ENCODE assay signal across 8 mouse cellular contexts in genomic region chr15:41162793-41163192, GRCm38 (mm10).
DNase-seq lines count a peak whose midpoint lies in the region; ATAC-seq and TF ChIP-seq lines count a peak whose summit lies in the region.
"Had no signal": no experiment of that assay in that cellular context is flagged by ENCODE, and none has a peak within 500 bp of the region (broad histone marks: within the 10 kb centered on the region; RNA-seq: fewer than 3 reads in every experiment).

No protein-coding gene starts in this region.

- H3K27me3 ChIP-seq in kidney, embryonic 16.5 days (ENCODE audit: insufficient read depth, low read length) = no peaks in the 10 kb centered on the region
- H3K27me3 ChIP-seq in liver, postnatal 0 days (ENCODE audit: insufficient read depth, low read length) = no peaks in the 10 kb centered on the region
- H3K27me3 ChIP-seq: limb, embryonic 15.5 days had no signal

- 4% methylated on average over 8 of the region's 8 CpGs for WGBS in kidney, embryonic 16.5 days
- WGBS in liver, postnatal 0 days (ENCODE audit: insufficient replicate concordance) = 3% methylated on average over 8 of the region's 8 CpGs

- peak; percentile 76 for TF ChIP-seq CTCF in liver, postnatal 0 days (IDR thresholded peaks at IDR 0.05; ENCODE audit: low read depth)

- no peak overlapping the region for H3K27ac ChIP-seq in kidney, embryonic 16.5 days (ENCODE audit: low read length)
- H3K27ac ChIP-seq in liver, postnatal 0 days (ENCODE audit: low read depth) = no peak overlapping the region
- H3K27ac ChIP-seq: limb, embryonic 15.5 days had no signal

- H3K4me2 ChIP-seq in kidney, embryonic 16.5 days (replicated peaks; ENCODE audit: low read depth, low read length) = peak overlapping the region; percentile 37; the same call in 1 of the 2 replicates
- peak overlapping the region; percentile 2; the same call in 1 of the 2 replicates for H3K4me2 ChIP-seq in liver, postnatal 0 days (ENCODE audit: low read depth, low read length)
- H3K4me2 ChIP-seq: limb, embryonic 15.5 days had no signal

- DNase-seq in 416B (ENCODE audit: low read depth) = peak; percentile 83
- peak; percentile 55 for DNase-seq in CD4-positive, CD25-positive, alpha-beta regulatory T cell, adult 2 months (ENCODE audit: low read depth, low spot score)
- peak; percentile 44 for DNase-seq in cerebellum, adult 8-10 months
- DNase-seq in forelimb bud, embryonic 11.5 days (ENCODE audit: low read depth, low spot score) = peak; percentile 53
- peak; percentile 29 for DNase-seq in liver, postnatal 0 days

- H3K36me3 ChIP-seq in kidney, embryonic 16.5 days (ENCODE audit: insufficient read depth, low read length) = no peaks in the 10 kb centered on the region
- H3K36me3 ChIP-seq in liver, postnatal 0 days (replicated peaks; ENCODE audit: insufficient read depth, low read length) = no peaks in the 10 kb centered on the region
- H3K36me3 ChIP-seq: limb, embryonic 15.5 days had no signal

- H3K4me3 ChIP-seq in kidney, embryonic 16.5 days (ENCODE audit: low read length) = no peak overlapping the region
- no peak overlapping the region for H3K4me3 ChIP-seq in liver, postnatal 0 days (ENCODE audit: low read depth, low read length)
- H3K4me3 ChIP-seq: limb, embryonic 15.5 days had no signal

- H3K4me1 ChIP-seq in kidney, embryonic 16.5 days (ENCODE audit: insufficient read depth, low read length) = peaks cover 7% of the 10 kb centered on the region; the same call in 1 of the 2 replicates
- H3K4me1 ChIP-seq in liver, postnatal 0 days (ENCODE audit: insufficient read depth) = 0 out of 2 replicates have a peak, but pooled peaks cover 2% of the 10 kb centered on the region

- no peak overlapping the region for H3K9ac ChIP-seq in kidney, embryonic 16.5 days (replicated peaks; ENCODE audit: low read length)
- no peak overlapping the region for H3K9ac ChIP-seq in liver, postnatal 0 days (replicated peaks)
- H3K9ac ChIP-seq: limb, embryonic 15.5 days had no signal

- ATAC-seq in kidney, embryonic 16.5 days (ENCODE audit: low FRiP score, low TSS enrichment) = no peak
- no peak for ATAC-seq in liver, postnatal 0 days
- ATAC-seq in neutrophil, adult 5-6 weeks (ENCODE audit: extremely low read depth, insufficient number of reproducible peaks, low FRiP score, poor library complexity, severe bottlenecking) = 0 out of 2 replicates have a peak, but pooled peaks have one; percentile 44

- H3K9me3 ChIP-seq in kidney, embryonic 16.5 days (ENCODE audit: low read length) = no peaks in the 10 kb centered on the region
- no peaks in the 10 kb centered on the region for H3K9me3 ChIP-seq in liver, postnatal 0 days (ENCODE audit: low read length)
- H3K9me3 ChIP-seq: limb, embryonic 15.5 days had no signal

- TF ChIP-seq EP300 in liver, postnatal 0 days (IDR thresholded peaks at IDR 0.05; ENCODE audit: low read depth) = no peak

Comparison
In these comparisons a context has a peak if more than half of its experiments do, and no peak if none do; other contexts are left out.
1. DNase-seq: peak in every context shown above with its lines; median percentile 83 in 416B; 55 in CD4-positive, CD25-positive, alpha-beta regulatory T cell, adult 2 months; 53 in forelimb bud, embryonic 11.5 days; 44 in cerebellum, adult 8-10 months; 29 in liver, postnatal 0 days.